Mouse (Mus musculus): ENCODE data around the gene Adar.

Adar gene

GRCm38 (mm10) chr3:89714359-89715206 is at the start of gene Adar:
Gene Adar (plus strand): TSS chr3:89715022.
- in situ Hi-C loops (cut with MboI, MseI), result no loop called here

- in situ Hi-C loops (cut with MboI, MseI), result loop anchor here (5.0 kb wide), 1 partner anchor 85 kb away; no protein-coding TSS in a partner anchor
Observed at GRCm38 (mm10) chr3:89667131-89667530, 47.7 kb upstream of the Adar start.

GRCm38 (mm10) chr3:89671334-89671733 is 43.5 kb upstream of the Adar start:
- in situ Hi-C loops (cut with MboI, MseI), result no loop called here

GRCm38 (mm10) chr3:89672573-89673317 is 42.1 kb upstream of the Adar start:
- in situ Hi-C loops (cut with MboI, MseI), result no loop called here

GRCm38 (mm10) chr3:89677617-89678016 is 37.2 kb upstream of the Adar start:
- in situ Hi-C loops (cut with MboI, MseI), result no loop called here

- in situ Hi-C loops (cut with MboI, MseI), result no loop called here
Observed at GRCm38 (mm10) chr3:89686031-89686430, 28.8 kb upstream of the Adar start.

- in situ Hi-C loops (cut with MboI, MseI), result no loop called here
Observed at GRCm38 (mm10) chr3:89688694-89689581, 25.9 kb upstream of the Adar start.

- in situ Hi-C loops (cut with MboI, MseI), result no loop called here
Observed at GRCm38 (mm10) chr3:89691776-89692175, 23.0 kb upstream of the Adar start.

- in situ Hi-C loops (cut with MboI, MseI), result no loop called here
Observed at GRCm38 (mm10) chr3:89696152-89696821, 18.5 kb upstream of the Adar start.

- in situ Hi-C loops (cut with MboI, MseI), result no loop called here
Observed at GRCm38 (mm10) chr3:89698958-89699357, 15.9 kb upstream of the Adar start.

GRCm38 (mm10) chr3:89700461-89700860 is 14.4 kb upstream of the Adar start:
- in situ Hi-C loops (cut with MboI, MseI), result no loop called here

GRCm38 (mm10) chr3:89703596-89703995 is 11.2 kb upstream of the Adar start:
- in situ Hi-C loops (cut with MboI, MseI), result no loop called here

GRCm38 (mm10) chr3:89704064-89704463 is 10.8 kb upstream of the Adar start:
- in situ Hi-C loops (cut with MboI, MseI), result no loop called here

- in situ Hi-C loops (cut with MboI, MseI), result no loop called here
Observed at GRCm38 (mm10) chr3:89715207-89715966, 565 bp downstream of the Adar start.

- in situ Hi-C loops (cut with MboI, MseI), result no loop called here
Observed at GRCm38 (mm10) chr3:89715967-89716256, 1.1 kb downstream of the Adar start.

- in situ Hi-C loops (cut with MboI, MseI), result no loop called here
Observed at GRCm38 (mm10) chr3:89722032-89722431, 7.2 kb downstream of the Adar start.

- in situ Hi-C loops (cut with MboI, MseI), result no loop called here
Observed at GRCm38 (mm10) chr3:89723400-89724084, 8.7 kb downstream of the Adar start.

GRCm38 (mm10) chr3:89727028-89727427 is 12.2 kb downstream of the Adar start:
- in situ Hi-C loops (cut with MboI, MseI), result no loop called here

- in situ Hi-C loops (cut with MboI, MseI), result no loop called here
Observed at GRCm38 (mm10) chr3:89728848-89729247, 14.0 kb downstream of the Adar start.
